Mouse (Mus musculus) myocyte (in vitro differentiated cells): Measurements from ENCODE around the gene Sub1. TPM values are rescaled to one million over a fixed set of nuclear protein-coding genes. Genes with fewer than 3 reads are reported as not detected.
A peak's percentile ranks its signal among the peaks of the same experiment; 100 is the strongest.

Experiments
- H3K27me3 ChIP-seq: one replicate; pipeline ENCODE4 v1.6.1; 2011; ENCODE audit not compliant: control insufficient read depth, insufficient read depth, insufficient read length
- H3K36me3 ChIP-seq: one replicate; pipeline ENCODE4 v1.6.1; 2011; ENCODE audit not compliant: control insufficient read depth, insufficient read depth
- H3K4me2 ChIP-seq: one replicate; pipeline ENCODE4 v1.6.1; 2011; ENCODE audit warnings: low read depth, control low read depth
- H3K4me3 ChIP-seq: one replicate; pipeline ENCODE4 v1.5.1; 2011; ENCODE audit warnings: mild to moderate bottlenecking, control low read depth, moderate library complexity
- H3K79me2 ChIP-seq: one replicate; pipeline ENCODE4 v1.6.1; 2011; ENCODE audit not compliant: control insufficient read depth, insufficient read depth
- H3ac ChIP-seq: one replicate; pipeline ENCODE4 v1.6.1; 2011; ENCODE audit not compliant: control insufficient read depth, insufficient read length
- CEBPB ChIP-seq: IDR thresholded peaks from 2 replicates; pipeline ENCODE4 v1.6.1; 2011; ENCODE audit warnings: mild to moderate bottlenecking, moderate library complexity; ENCODE audit not compliant: poor library complexity, insufficient read depth, severe bottlenecking
- E2F4 ChIP-seq: IDR thresholded peaks from one replicate; pipeline ENCODE4 v1.6.1; 2011; ENCODE audit warnings: mild to moderate bottlenecking, control low read depth, moderate library complexity; ENCODE audit not compliant: insufficient read depth
- MAX ChIP-seq: IDR thresholded peaks from one replicate; pipeline ENCODE4 v1.6.1; 2011; ENCODE audit warnings: low read depth, mild to moderate bottlenecking, control low read depth
- MYOD1 ChIP-seq, 3 experiments: IDR thresholded peaks; one replicate each; pipeline ENCODE4 v1.6.1; 2011; ENCODE audit warnings: control low read depth in 2 of 3, low read depth in 2 of 3, mild to moderate bottlenecking in 2 of 3, moderate library complexity in 1 of 3; ENCODE audit not compliant: insufficient read length in 2 of 3, control insufficient read depth in 1 of 3
- MYOG ChIP-seq, 3 experiments: IDR thresholded peaks; one replicate each; pipeline ENCODE4 v1.6.1; 2011; ENCODE audit warnings: control low read depth in 2 of 3, low read depth in 2 of 3, mild to moderate bottlenecking in 2 of 3; ENCODE audit not compliant: insufficient read length in 2 of 3, control insufficient read depth in 1 of 3, insufficient read depth in 1 of 3
- POLR2A ChIP-seq: IDR thresholded peaks from one replicate; pipeline ENCODE4 v1.6.1; 2011; ENCODE audit warnings: low read depth, mild to moderate bottlenecking, control low read depth, moderate library complexity; ENCODE audit not compliant: insufficient read length
- POLR2AphosphoS2 ChIP-seq: IDR thresholded peaks from one replicate; pipeline ENCODE4 v1.6.1; 2011; ENCODE audit warnings: low read depth, control low read depth; ENCODE audit not compliant: insufficient read length
- REST ChIP-seq: IDR thresholded peaks from one replicate; pipeline ENCODE4 v1.6.1; 2011; ENCODE audit warnings: mild to moderate bottlenecking, control low read depth, moderate library complexity; ENCODE audit not compliant: insufficient read depth, insufficient read length
- SRF ChIP-seq: IDR thresholded peaks from one replicate; pipeline ENCODE4 v1.6.1; 2011; ENCODE audit warnings: low read depth; ENCODE audit not compliant: control insufficient read depth, insufficient read length
- TCF12 ChIP-seq: IDR thresholded peaks from one replicate; pipeline ENCODE4 v1.6.1; 2011; ENCODE audit warnings: mild to moderate bottlenecking, control low read depth; ENCODE audit not compliant: poor library complexity, insufficient read depth, severe bottlenecking
- TCF3 ChIP-seq: IDR thresholded peaks from one replicate; pipeline ENCODE4 v1.6.1; 2011; ENCODE audit warnings: low read depth, control low read depth; ENCODE audit not compliant: insufficient read length
- USF1 ChIP-seq: IDR thresholded peaks from one replicate; pipeline ENCODE4 v1.6.1; 2011; ENCODE audit warnings: low read depth, mild to moderate bottlenecking, control low read depth, moderate library complexity
- polyA plus RNA-seq: library from polyadenylated mRNA; unstranded; fragments of >200 nt; fragmentation: generic; extraction: Trizol; gene quantifications from one replicate; pipeline ENCODE4 v1.2.1, GENCODE M21; 2012; ENCODE audit warnings: missing spikeins

Sub1 gene
- 156 TPM for polyA plus RNA-seq

DNA sequence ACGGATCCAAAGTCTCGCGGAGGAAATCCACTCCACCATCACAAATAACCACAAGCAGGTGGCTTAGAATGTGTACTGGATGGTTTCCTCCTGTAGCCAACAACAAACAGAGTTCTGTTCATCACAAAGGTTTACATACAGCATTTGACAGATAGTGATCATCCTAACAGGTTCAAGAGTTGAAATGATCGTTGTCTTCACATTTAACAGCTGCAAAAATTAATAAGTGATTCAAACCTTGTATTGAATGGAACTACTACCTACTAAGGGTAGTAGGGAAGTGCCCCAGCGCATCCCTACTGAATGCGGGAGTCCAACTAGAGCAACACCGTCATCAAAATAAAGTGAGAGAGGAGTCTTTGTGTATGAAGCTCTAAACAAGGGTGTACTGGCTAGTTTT lies at the start of gene Sub1:
Gene Sub1, minus strand, starts transcription at position 101 of the 400 bp plus-strand sequence.
- Histone ChIP-seq H3K4me3 (peak within 1 kb of the TSS; percentile 70), H3K36me3 (peaks cover 12% of the 10 kb centered on the region), H3K27me3 (no peaks in the 10 kb centered on the region), H3ac (peak within 1 kb of the TSS; percentile 26), H3K4me2 (peak within 1 kb of the TSS; percentile 88), H3K79me2 (peaks cover 25% of the 10 kb centered on the region)
- no peak for TF ChIP-seq MAX
- no peak for TF ChIP-seq POLR2AphosphoS2
- no peak for TF ChIP-seq E2F4
- no peak for TF ChIP-seq REST
- TF ChIP-seq TCF3 = no peak
- TF ChIP-seq CEBPB = no peak
- TF ChIP-seq TCF12 = no peak
- TF ChIP-seq MYOG (IDR thresholded peaks at IDR 0.05; ENCODE audit: control insufficient read depth in 1 of 3, insufficient read depth in 1 of 3, insufficient read length in 2 of 3, low read depth in 2 of 3) = no peak
- no peak for TF ChIP-seq SRF
- TF ChIP-seq USF1 = no peak
- TF ChIP-seq POLR2A = no peak
- TF ChIP-seq MYOD1 (IDR thresholded peaks at IDR 0.05; ENCODE audit: control insufficient read depth in 1 of 3, insufficient read length in 2 of 3, low read depth in 2 of 3) = no peak

DNA sequence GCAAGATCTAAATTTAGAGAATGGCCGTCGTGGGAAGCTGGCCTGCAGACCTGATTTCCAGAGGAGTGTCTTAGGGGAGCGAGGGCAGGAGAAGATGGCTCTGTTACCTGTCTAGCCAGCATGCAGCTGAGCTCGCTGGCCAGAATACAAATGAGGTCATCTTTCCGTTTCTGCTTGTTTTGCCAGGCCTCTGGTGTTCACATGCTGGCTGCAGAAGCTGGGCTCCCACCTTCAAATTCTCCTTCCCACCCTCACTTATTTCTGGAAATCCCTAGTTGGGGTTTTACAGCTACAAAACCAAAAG lies 43.6 kb upstream of the Sub1 start:
- Histone ChIP-seq H3K79me2 (no peaks in the 10 kb centered on the region), H3K36me3 (no peaks in the 10 kb centered on the region), H3K27me3 (no peaks in the 10 kb centered on the region), H3K4me3 (no peak overlapping the region), H3K4me2 (no peak overlapping the region), H3ac (no peak overlapping the region)
- no peak for TF ChIP-seq E2F4
- no peak for TF ChIP-seq MAX
- no peak for TF ChIP-seq POLR2A
- TF ChIP-seq TCF3 = no peak
- no peak for TF ChIP-seq REST
- no peak for TF ChIP-seq CEBPB
- TF ChIP-seq POLR2AphosphoS2 = no peak
- no peak for TF ChIP-seq SRF
- TF ChIP-seq MYOD1 (IDR thresholded peaks at IDR 0.05; ENCODE audit: control insufficient read depth in 1 of 3, insufficient read length in 2 of 3, low read depth in 2 of 3) = no peak
- no peak for TF ChIP-seq TCF12
- TF ChIP-seq USF1 = no peak
- no peak for TF ChIP-seq MYOG (IDR thresholded peaks at IDR 0.05; ENCODE audit: control insufficient read depth in 1 of 3, insufficient read depth in 1 of 3, insufficient read length in 2 of 3, low read depth in 2 of 3)

DNA sequence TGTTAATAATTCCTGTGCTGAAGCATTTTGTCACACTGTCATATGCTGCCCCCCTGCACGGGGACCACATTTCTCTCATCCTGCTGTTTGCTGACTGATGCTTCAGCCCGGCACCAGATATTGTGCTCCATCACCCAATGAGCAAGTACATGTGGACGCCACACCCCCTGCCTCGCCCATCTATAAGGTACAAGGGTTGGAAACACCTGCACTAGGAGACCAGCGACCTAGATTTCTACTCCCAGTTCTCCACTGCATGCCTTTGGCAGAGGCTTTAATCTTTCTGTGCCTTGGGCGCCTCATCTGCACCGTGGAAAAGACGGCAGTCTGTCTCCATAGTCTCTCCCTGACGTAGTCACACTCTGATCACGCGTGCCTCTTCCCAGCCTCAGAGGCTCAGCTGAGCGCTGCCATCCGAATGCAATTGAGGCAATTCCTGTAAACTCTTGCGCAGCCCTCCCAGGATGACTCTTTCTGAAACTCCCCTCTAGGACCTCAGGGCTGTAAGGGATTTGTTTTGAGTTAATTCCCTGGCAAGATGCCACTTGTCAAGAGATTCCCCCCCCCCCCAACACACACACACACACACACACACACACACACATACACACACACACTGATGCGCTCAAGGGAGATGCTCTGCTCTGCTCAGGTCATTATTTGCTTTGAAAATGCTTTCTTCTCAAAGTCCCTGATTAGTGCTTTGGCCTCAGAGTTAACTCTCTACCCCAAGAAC lies 43.1 kb upstream of the Sub1 start:
- TF ChIP-seq MYOD1 (IDR thresholded peaks at IDR 0.05; ENCODE audit: control insufficient read depth in 1 of 3, insufficient read length in 2 of 3, low read depth in 2 of 3) (no peak), CEBPB (no peak), POLR2AphosphoS2 (no peak), TCF3 (no peak), REST (no peak), MYOG (IDR thresholded peaks at IDR 0.05; ENCODE audit: control insufficient read depth in 1 of 3, insufficient read depth in 1 of 3, insufficient read length in 2 of 3, low read depth in 2 of 3) (no peak), POLR2A (no peak), SRF (no peak), E2F4 (no peak), TCF12 (no peak), USF1 (no peak), MAX (no peak)
- Histone ChIP-seq H3K4me3 (no peak overlapping the region), H3K27me3 (no peaks in the 10 kb centered on the region), H3K4me2 (no peak overlapping the region), H3K36me3 (no peaks in the 10 kb centered on the region), H3ac (no peak overlapping the region), H3K79me2 (no peaks in the 10 kb centered on the region)

DNA sequence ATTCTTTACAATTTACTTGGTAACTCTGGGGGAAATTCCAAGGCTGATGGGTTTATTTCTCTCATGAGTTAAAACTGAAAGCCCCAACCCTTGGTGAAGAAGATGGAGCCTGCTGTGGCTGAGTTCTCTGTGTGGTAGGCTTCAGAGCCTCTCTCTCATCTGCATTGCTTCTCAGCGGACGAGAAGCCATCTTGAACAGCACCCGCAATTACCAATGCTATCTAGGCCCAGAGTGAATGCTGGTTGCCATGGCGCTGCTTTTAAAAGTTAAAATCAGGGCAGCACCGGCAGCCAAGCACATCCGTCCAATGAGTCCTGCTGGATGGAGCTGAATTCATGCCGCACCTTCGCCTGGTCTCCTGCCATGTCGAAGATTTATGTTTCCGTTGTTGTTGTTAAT lies 42.5 kb upstream of the Sub1 start:
- Histone ChIP-seq H3K27me3 (no peaks in the 10 kb centered on the region), H3K4me2 (no peak overlapping the region), H3ac (no peak overlapping the region), H3K79me2 (no peaks in the 10 kb centered on the region), H3K4me3 (no peak overlapping the region), H3K36me3 (no peaks in the 10 kb centered on the region)
- no peak for TF ChIP-seq TCF3
